Mouse (Mus musculus): ENCODE data around the gene Frmpd4.

- no peak for TF ChIP-seq CTCF (conservative IDR thresholded peaks at IDR 0.05; ENCODE audit: low read length)
- TF ChIP-seq NANOG (IDR thresholded peaks at IDR 0.05; ENCODE audit: borderline replicate concordance, low read length), result no peak
- no peak for TF ChIP-seq POU5F1 (IDR thresholded peaks at IDR 0.05; ENCODE audit: borderline replicate concordance, low read length)
These were observed 18.2 kb upstream of the Frmpd4 start for GRCm38 (mm10) chrX:168595193-168595592.
